Mouse (Mus musculus) embryonic facial prominence, embryonic 13.5 days (tissue): ENCODE results near the gene Msantd2. TPM values are rescaled to one million over a fixed set of nuclear protein-coding genes. Genes with fewer than 3 reads are reported as not detected.

Experiments used
- ATAC-seq: fragments of 200-750 bp; cut with Nextera tagmentation; 2 replicates; pipeline ENCODE4 v1.8.0; 2017; ENCODE audit warnings: low read depth; ENCODE audit not compliant: insufficient number of reproducible peaks, insufficient read depth, low FRiP score, low TSS enrichment
- H3K27ac ChIP-seq: fragments of 300-500 bp; sonication (generic); 2 replicates; pipeline ENCODE4 v1.5.1; 2015; ENCODE audit warnings: moderate library complexity, mild to moderate bottlenecking, inconsistent platforms
- H3K27me3 ChIP-seq: fragments of 300-500 bp; sonication (generic); 2 replicates; pipeline ENCODE4 v1.6.1; 2015; ENCODE audit warnings: mild to moderate bottlenecking, inconsistent platforms
- H3K36me3 ChIP-seq: fragments of 300-500 bp; sonication (generic); 2 replicates; pipeline ENCODE4 v1.6.1; 2015; ENCODE audit warnings: mild to moderate bottlenecking, inconsistent platforms
- H3K4me1 ChIP-seq: fragments of 300-500 bp; sonication (generic); 2 replicates; pipeline ENCODE4 v1.6.1; 2015; ENCODE audit warnings: inconsistent platforms
- H3K4me2 ChIP-seq: fragments of 300-500 bp; sonication (generic); 2 replicates; pipeline ENCODE4 v1.6.1; 2015; ENCODE audit warnings: moderate library complexity, mild to moderate bottlenecking, inconsistent platforms
- H3K4me3 ChIP-seq: fragments of 300-500 bp; sonication (generic); 2 replicates; pipeline ENCODE4 v1.5.1; 2015; ENCODE audit warnings: mild to moderate bottlenecking, inconsistent platforms
- H3K9ac ChIP-seq: fragments of 300-500 bp; sonication (generic); 2 replicates; pipeline ENCODE4 v1.6.1; 2015; ENCODE audit warnings: mild to moderate bottlenecking, inconsistent platforms
- H3K9me3 ChIP-seq: fragments of 300-500 bp; sonication (generic); 2 replicates; pipeline ENCODE4 v1.6.1; 2016; ENCODE audit warnings: inconsistent platforms
- whole genome bisulfite sequencing: fragments of 180-500 bp; shearing (Covaris S2); methylation state at CpG from one replicate; pipeline ENCODE4 v1.1.7; 2015; ENCODE audit warnings: mixed read lengths; 5-methylcytosine and 5-hydroxymethylcytosine counted together
- polyA plus RNA-seq: library from polyadenylated mRNA; unstranded; fragments of >200 nt; fragmentation: Nextera tagmentation; extraction: Ambion mirVana; gene quantifications from 2 replicates; pipeline ENCODE4 v1.2.1, GENCODE M21; 2015

Gene Msantd2
- polyA plus RNA-seq, 1 experiment from 2014 or later: 31.1 TPM

GRCm38 (mm10) chr9:37506023-37506422 is 16.9 kb downstream of the Msantd2 start:
- H3K36me3 ChIP-seq: no peaks in the 10 kb centered on the region
- H3K9me3 ChIP-seq: no peaks in the 10 kb centered on the region
- no peak overlapping the region for H3K9ac ChIP-seq
- H3K4me3 ChIP-seq: no peak overlapping the region
- H3K27ac ChIP-seq: no peak overlapping the region
- no peaks in the 10 kb centered on the region for H3K4me1 ChIP-seq
- WGBS: 87% methylated on average over 1 of the region's 1 CpGs
- ATAC-seq: no peak
- no peaks in the 10 kb centered on the region for H3K27me3 ChIP-seq
- no peak overlapping the region for H3K4me2 ChIP-seq

- Histone ChIP-seq H3K36me3 (no peaks in the 10 kb centered on the region), H3K4me1 (peaks cover 9% of the 10 kb centered on the region; the same call in 1 of the 2 replicates), H3K27me3 (no peaks in the 10 kb centered on the region), H3K27ac (no peak overlapping the region), H3K9ac (no peak overlapping the region), H3K4me3 (no peak overlapping the region), H3K9me3 (no peaks in the 10 kb centered on the region), H3K4me2 (no peak overlapping the region)
- ATAC-seq: no peak
- 96% methylated on average over 2 of the region's 2 CpGs for WGBS
These were observed 23.0 kb downstream of the Msantd2 start for GRCm38 (mm10) chr9:37512097-37512496.

- no peak overlapping the region for H3K9ac ChIP-seq
- H3K4me2 ChIP-seq: no peak overlapping the region
- H3K4me3 ChIP-seq: no peak overlapping the region
- ATAC-seq: no peak
- peaks cover 16% of the 10 kb centered on the region; the same call in 1 of the 2 replicates for H3K4me1 ChIP-seq
- peaks cover 7% of the 10 kb centered on the region for H3K36me3 ChIP-seq
- H3K27me3 ChIP-seq: no peaks in the 10 kb centered on the region
- H3K27ac ChIP-seq: no peak overlapping the region
- no peaks in the 10 kb centered on the region for H3K9me3 ChIP-seq
- WGBS: 84% methylated on average over 3 of the region's 3 CpGs
These were observed 25.3 kb downstream of the Msantd2 start for GRCm38 (mm10) chr9:37514456-37514855.

- ATAC-seq: no peak
- Histone ChIP-seq H3K4me1 (peaks cover 16% of the 10 kb centered on the region; the same call in 1 of the 2 replicates), H3K27me3 (no peaks in the 10 kb centered on the region), H3K36me3 (peaks cover 25% of the 10 kb centered on the region), H3K4me3 (no peak overlapping the region), H3K9ac (no peak overlapping the region), H3K9me3 (no peaks in the 10 kb centered on the region), H3K27ac (no peak overlapping the region), H3K4me2 (no peak overlapping the region)
- WGBS: 73% methylated on average over 1 of the region's 1 CpGs
These were observed 28.3 kb downstream of the Msantd2 start for GRCm38 (mm10) chr9:37517467-37517866.

GRCm38 (mm10) chr9:37518991-37519390 is 29.9 kb downstream of the Msantd2 start:
- H3K9me3 ChIP-seq: no peaks in the 10 kb centered on the region
- peaks cover 8% of the 10 kb centered on the region; the same call in 1 of the 2 replicates for H3K4me1 ChIP-seq
- H3K27ac ChIP-seq: no peak overlapping the region
- ATAC-seq: no peak
- peaks cover 37% of the 10 kb centered on the region for H3K36me3 ChIP-seq
- no peak overlapping the region for H3K4me2 ChIP-seq
- WGBS: 90% methylated on average over 8 of the region's 8 CpGs
- no peak overlapping the region for H3K9ac ChIP-seq
- H3K27me3 ChIP-seq: no peaks in the 10 kb centered on the region
- H3K4me3 ChIP-seq: no peak overlapping the region

GRCm38 (mm10) chr9:37519995-37520394 is 30.9 kb downstream of the Msantd2 start:
- Histone ChIP-seq H3K4me1 (peaks cover 8% of the 10 kb centered on the region; the same call in 1 of the 2 replicates), H3K4me3 (no peak overlapping the region), H3K9ac (no peak overlapping the region), H3K36me3 (peaks cover 44% of the 10 kb centered on the region), H3K9me3 (no peaks in the 10 kb centered on the region), H3K27ac (no peak overlapping the region), H3K4me2 (no peak overlapping the region), H3K27me3 (no peaks in the 10 kb centered on the region)
- 89% methylated on average over 2 of the region's 2 CpGs for WGBS
- ATAC-seq: no peak

- H3K36me3 ChIP-seq: peaks cover 41% of the 10 kb centered on the region
- no peaks in the 10 kb centered on the region; the same call in 1 of the 2 replicates for H3K9me3 ChIP-seq
- peaks cover 52% of the 10 kb centered on the region for H3K27me3 ChIP-seq
- no peak for ATAC-seq
- H3K4me3 ChIP-seq: no peak overlapping the region
- H3K27ac ChIP-seq: no peak overlapping the region
- H3K4me1 ChIP-seq: peaks cover 30% of the 10 kb centered on the region
- no peak overlapping the region for H3K4me2 ChIP-seq
- WGBS: 75% methylated on average over 2 of the region's 2 CpGs
- no peak overlapping the region for H3K9ac ChIP-seq
These were observed 36.3 kb downstream of the Msantd2 start for GRCm38 (mm10) chr9:37525461-37525860.

GRCm38 (mm10) chr9:37526443-37527395 is 37.6 kb downstream of the Msantd2 start:
- Histone ChIP-seq H3K9me3 (no peaks in the 10 kb centered on the region; the same call in 1 of the 2 replicates), H3K4me2 (peak overlapping the region; percentile 38; the same call in 1 of the 2 replicates), H3K36me3 (peaks cover 32% of the 10 kb centered on the region), H3K27me3 (peaks cover 64% of the 10 kb centered on the region), H3K9ac (no peak overlapping the region), H3K4me1 (peaks cover 35% of the 10 kb centered on the region), H3K4me3 (peak overlapping the region; percentile 16; the same call in 1 of the 2 replicates), H3K27ac (no peak overlapping the region)
- no peak for ATAC-seq
- WGBS: 28% methylated on average over 21 of the region's 21 CpGs

GRCm38 (mm10) chr9:37527396-37528224 is 38.5 kb downstream of the Msantd2 start, which contains the start of gene Esam:
Esam (plus strand) TSS chr9:37528078.
- H3K4me2 ChIP-seq: peak within 1 kb of the TSS; percentile 66
- peaks cover 35% of the 10 kb centered on the region for H3K4me1 ChIP-seq
- no peaks in the 10 kb centered on the region; the same call in 1 of the 2 replicates for H3K9me3 ChIP-seq
- ATAC-seq: no peak
- peaks cover 68% of the 10 kb centered on the region for H3K27me3 ChIP-seq
- H3K27ac ChIP-seq: no peak within 1 kb of the TSS
- H3K36me3 ChIP-seq: peaks cover 30% of the 10 kb centered on the region
- peak within 1 kb of the TSS; percentile 16 for H3K4me3 ChIP-seq
- WGBS: 4% methylated on average over 41 of the region's 41 CpGs
- peak within 1 kb of the TSS; percentile 27; the same call in 1 of the 2 replicates for H3K9ac ChIP-seq

- Histone ChIP-seq H3K27ac (no peak overlapping the region), H3K27me3 (peaks cover 76% of the 10 kb centered on the region), H3K36me3 (peaks cover 22% of the 10 kb centered on the region), H3K4me3 (peak overlapping the region; percentile 16), H3K4me2 (peak overlapping the region; percentile 66), H3K9me3 (no peaks in the 10 kb centered on the region; the same call in 1 of the 2 replicates), H3K9ac (peak overlapping the region; percentile 27; the same call in 1 of the 2 replicates), H3K4me1 (peaks cover 35% of the 10 kb centered on the region)
- no peak for ATAC-seq
- WGBS: 21% methylated on average over 9 of the region's 9 CpGs
These were observed 39.3 kb downstream of the Msantd2 start for GRCm38 (mm10) chr9:37528225-37528970.
